Mouse (Mus musculus): Measurements from ENCODE around the gene Gm35315.
"Not testable (repeated sequence)": the region's sequence is repeated elsewhere in the genome, so short reads cannot be mapped to it uniquely, and the experiment has no call there.

Gm35315 gene

GRCm38 (mm10) chr5:110101716-110102347, 7.6 kb upstream of the Gm35315 start:
- DNase-seq (ENCODE audit: low spot score in 2 of 2) = peak; percentile 81 to 82

- DNase-seq (ENCODE audit: low spot score in 2 of 2) = peak in 1 of 2 experiments; percentile 36
Observed at GRCm38 (mm10) chr5:110100921-110101631, 6.9 kb upstream of the Gm35315 start.

DNA sequence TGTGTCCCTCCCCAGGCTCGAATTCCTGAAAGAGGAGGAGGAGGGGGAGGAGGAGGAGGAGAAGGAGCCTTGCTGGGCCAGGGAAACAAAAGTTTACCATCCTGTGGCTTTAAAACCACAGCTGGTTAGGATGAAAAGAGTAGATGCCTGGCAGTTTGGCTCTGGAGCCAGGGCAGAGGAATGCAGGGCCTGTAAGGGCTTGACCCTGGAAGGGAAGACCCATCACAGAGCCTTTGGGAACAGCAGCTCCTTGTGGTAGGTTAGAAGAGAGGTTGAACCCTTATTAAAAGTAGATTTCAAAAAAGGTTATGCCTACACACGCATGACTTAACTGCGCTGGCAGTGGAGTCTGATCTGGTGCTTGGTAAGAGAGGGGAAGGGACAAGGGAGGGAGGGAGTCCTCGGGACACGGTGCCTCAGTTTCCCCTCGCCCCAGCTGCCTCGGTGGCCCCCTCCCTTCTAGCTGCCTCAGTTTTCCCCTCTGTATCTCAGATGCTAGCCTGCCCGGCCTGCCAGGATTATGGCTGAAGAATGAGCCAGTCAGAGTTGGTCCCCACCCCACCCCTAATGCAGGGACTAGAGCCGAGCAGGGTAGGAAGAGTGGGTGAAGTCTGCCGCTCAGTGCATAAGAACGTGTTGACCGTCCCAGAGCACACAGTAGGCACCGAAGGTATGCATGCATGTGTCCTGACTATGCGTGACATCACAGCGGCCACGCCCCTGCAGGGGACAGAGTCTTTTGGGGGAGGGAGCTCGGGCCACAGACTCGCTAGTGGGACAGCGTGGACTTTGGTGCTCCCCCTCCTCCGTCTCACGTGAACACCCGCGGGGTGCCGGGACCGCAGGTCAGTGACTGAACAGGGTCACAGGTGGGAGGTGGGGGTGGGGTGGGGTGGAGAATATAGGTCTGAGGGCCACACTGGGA, 5.7 kb upstream of the Gm35315 start, which contains the start of gene Plcxd1:
Plcxd1 (plus strand) TSS at position 314 of the 925 bp plus-strand sequence.
- DNase-seq (ENCODE audit: low spot score in 2 of 2) = peak in 1 of 2 experiments; percentile 17

- DNase-seq (ENCODE audit: low spot score in 2 of 2) = peak in 1 of 2 experiments; percentile 72
Observed at GRCm38 (mm10) chr5:110098991-110099477, 4.8 kb upstream of the Gm35315 start.

DNA sequence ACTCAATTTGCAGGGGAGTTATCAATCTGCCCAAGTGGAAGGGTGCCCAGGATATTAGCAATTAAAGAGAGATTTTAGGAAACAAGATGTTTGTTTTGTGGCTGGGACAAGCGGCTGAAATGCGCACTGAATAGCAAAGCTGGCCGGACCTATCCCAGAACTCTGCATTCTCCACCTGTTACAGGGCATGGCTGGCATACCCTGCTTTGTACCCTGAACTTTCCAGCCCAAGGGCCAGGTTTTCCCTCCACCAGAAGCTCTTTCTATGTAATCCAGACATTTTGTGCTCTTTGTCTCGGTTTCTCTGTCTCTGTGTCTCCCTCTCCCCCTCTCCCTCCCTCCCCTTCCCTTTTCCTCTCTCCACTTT, 610 bp upstream of the Gm35315 start:
- no peak for DNase-seq (ENCODE audit: low spot score in 2 of 2)

- DNase-seq (ENCODE audit: low spot score in 2 of 2) = no peak
Observed at GRCm38 (mm10) chr5:110091546-110091945, 2.7 kb downstream of the Gm35315 start.

DNA sequence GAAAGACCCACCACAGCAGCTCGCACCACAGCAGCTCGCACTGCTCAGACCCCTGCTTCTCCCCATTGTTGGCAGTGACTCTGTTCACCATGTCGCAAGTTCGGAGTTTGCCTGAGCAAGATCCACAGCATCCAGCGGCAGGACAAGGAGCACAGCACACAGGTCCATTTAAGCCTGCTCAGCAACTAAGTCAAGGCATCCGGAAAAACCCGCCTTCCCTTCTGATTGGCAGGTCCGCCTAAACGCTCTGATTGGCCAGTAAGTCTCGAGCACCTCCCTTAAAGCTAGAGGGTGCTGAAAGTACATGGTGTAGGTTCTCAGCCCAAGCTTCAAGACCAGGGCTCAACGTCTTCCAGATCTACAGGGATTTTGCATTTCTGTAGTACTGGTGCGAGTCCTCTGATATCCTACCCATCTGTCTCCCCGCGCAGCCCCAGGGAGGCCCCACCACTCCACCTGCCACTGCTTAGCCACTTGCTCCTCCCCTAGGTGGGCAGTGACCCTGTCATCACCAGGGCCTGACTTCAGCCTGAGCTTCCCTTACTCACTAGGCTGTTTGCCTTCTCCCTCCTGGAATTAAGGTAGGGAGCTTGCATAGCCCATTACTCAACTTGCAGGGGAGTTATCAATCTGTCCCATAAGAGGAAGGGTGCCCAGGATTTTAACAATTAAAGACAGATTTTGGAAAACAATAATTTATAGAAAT, 7.9 kb downstream of the Gm35315 start:
- DNase-seq (ENCODE audit: low spot score in 2 of 2) = no peak

- DNase-seq (ENCODE audit: low spot score in 2 of 2) = no peak
Observed at GRCm38 (mm10) chr5:110082961-110083360, 11.3 kb downstream of the Gm35315 start.

DNA sequence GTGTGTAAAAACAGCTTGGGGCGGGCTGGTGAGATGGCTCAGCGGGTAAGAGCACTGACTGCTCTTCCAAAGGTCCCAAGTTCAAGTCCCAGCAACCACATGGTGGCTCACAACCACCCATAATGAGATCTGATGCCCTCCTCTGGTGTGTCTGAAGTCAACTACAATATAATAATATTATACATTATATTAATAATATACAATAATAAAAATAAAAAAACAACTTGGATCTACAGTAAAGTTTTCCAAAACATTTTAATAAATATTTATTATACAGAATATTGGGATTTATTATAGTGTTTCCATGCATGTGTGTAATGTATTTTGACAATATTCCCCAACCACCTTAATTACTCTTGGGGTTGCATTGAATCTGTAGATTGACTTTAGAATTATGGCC, 21.8 kb downstream of the Gm35315 start, which contains the start of gene Gm17655:
Gm17655 (minus strand) TSS at position 101 of the 400 bp plus-strand sequence.
- not testable (repeated sequence) for DNase-seq (ENCODE audit: low spot score in 2 of 2)

- peak; percentile 79 to 88 for DNase-seq (ENCODE audit: low spot score in 2 of 2)
Observed at GRCm38 (mm10) chr5:110057637-110058408, 36.4 kb downstream of the Gm35315 start.

Data from right cerebral cortex, adult 2 months (tissue).